Mouse (Mus musculus) bone marrow macrophage, adult 2 months (primary cell): ENCODE data around the gene Rnf4.

ENCODE experiments used
- CTCF ChIP-seq: IDR thresholded peaks from 2 replicates; pipeline ENCODE4 v1.5.1; 2012; ENCODE audit warnings: low read depth, mild to moderate bottlenecking, low read length, moderate library complexity
- POLR2A ChIP-seq: IDR thresholded peaks from 2 replicates; pipeline ENCODE4 v1.6.1; 2012; ENCODE audit warnings: mild to moderate bottlenecking, low read depth, low read length, borderline replicate concordance

DNA sequence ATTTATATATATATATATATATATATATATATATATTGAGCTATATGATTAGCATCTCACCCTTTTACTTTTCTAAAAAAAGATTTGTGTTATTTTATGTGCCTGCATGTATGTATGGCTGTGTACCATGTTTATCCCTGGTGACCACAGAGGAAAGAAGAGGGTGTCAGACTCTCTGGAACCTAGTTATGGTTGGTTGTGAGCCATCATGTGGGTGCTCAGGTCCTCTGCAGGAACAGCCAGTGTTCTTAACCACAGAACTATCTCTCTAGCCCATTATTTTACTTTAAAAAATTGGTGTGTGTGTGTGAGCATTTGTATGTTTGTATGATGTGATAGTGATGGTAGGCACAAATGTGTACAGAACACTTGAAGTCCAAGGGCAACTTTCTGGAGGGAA is 42.7 kb downstream of the Rnf4 start:
- TF ChIP-seq POLR2A (no peak), CTCF (no peak)
